Mouse (Mus musculus) embryonic facial prominence, embryonic 13.5 days (tissue): ENCODE results near the gene 2900026A02Rik. TPM values are rescaled to one million over a fixed set of nuclear protein-coding genes. Genes with fewer than 3 reads are reported as not detected.
A peak's percentile ranks its signal among the peaks of the same experiment; 100 is the strongest.

Source experiments
- ATAC-seq: fragments of 200-750 bp; cut with Nextera tagmentation; 2 replicates; pipeline ENCODE4 v1.8.0; 2017; ENCODE audit warnings: low read depth; ENCODE audit not compliant: insufficient number of reproducible peaks, insufficient read depth, low FRiP score, low TSS enrichment
- H3K27ac ChIP-seq: fragments of 300-500 bp; sonication (generic); 2 replicates; pipeline ENCODE4 v1.5.1; 2015; ENCODE audit warnings: moderate library complexity, mild to moderate bottlenecking, inconsistent platforms
- H3K27me3 ChIP-seq: fragments of 300-500 bp; sonication (generic); 2 replicates; pipeline ENCODE4 v1.6.1; 2015; ENCODE audit warnings: mild to moderate bottlenecking, inconsistent platforms
- H3K36me3 ChIP-seq: fragments of 300-500 bp; sonication (generic); 2 replicates; pipeline ENCODE4 v1.6.1; 2015; ENCODE audit warnings: mild to moderate bottlenecking, inconsistent platforms
- H3K4me1 ChIP-seq: fragments of 300-500 bp; sonication (generic); 2 replicates; pipeline ENCODE4 v1.6.1; 2015; ENCODE audit warnings: inconsistent platforms
- H3K4me2 ChIP-seq: fragments of 300-500 bp; sonication (generic); 2 replicates; pipeline ENCODE4 v1.6.1; 2015; ENCODE audit warnings: moderate library complexity, mild to moderate bottlenecking, inconsistent platforms
- H3K4me3 ChIP-seq: fragments of 300-500 bp; sonication (generic); 2 replicates; pipeline ENCODE4 v1.5.1; 2015; ENCODE audit warnings: mild to moderate bottlenecking, inconsistent platforms
- H3K9ac ChIP-seq: fragments of 300-500 bp; sonication (generic); 2 replicates; pipeline ENCODE4 v1.6.1; 2015; ENCODE audit warnings: mild to moderate bottlenecking, inconsistent platforms
- H3K9me3 ChIP-seq: fragments of 300-500 bp; sonication (generic); 2 replicates; pipeline ENCODE4 v1.6.1; 2016; ENCODE audit warnings: inconsistent platforms
- WGBS: fragments of 180-500 bp; shearing (Covaris S2); methylation state at CpG from one replicate; pipeline ENCODE4 v1.1.7; 2015; ENCODE audit warnings: mixed read lengths; 5-methylcytosine and 5-hydroxymethylcytosine counted together
- polyA plus RNA-seq: library from polyadenylated mRNA; unstranded; fragments of >200 nt; fragmentation: Nextera tagmentation; extraction: Ambion mirVana; gene quantifications from 2 replicates; pipeline ENCODE4 v1.2.1, GENCODE M21; 2015

The 2900026A02Rik gene
- polyA plus RNA-seq, 1 experiment from 2014 or later: 8.6 TPM

- Histone ChIP-seq H3K4me3 (no peak overlapping the region), H3K9me3 (no peaks in the 10 kb centered on the region), H3K9ac (no peak overlapping the region), H3K27me3 (peaks cover 4% of the 10 kb centered on the region), H3K4me2 (no peak overlapping the region), H3K4me1 (no peaks in the 10 kb centered on the region), H3K36me3 (no peaks in the 10 kb centered on the region), H3K27ac (no peak overlapping the region)
- WGBS: 63% methylated on average over 7 of the region's 7 CpGs
- ATAC-seq: no peak
Measured at GRCm38 (mm10) chr5:113050581-113051185, 170.4 kb downstream of the 2900026A02Rik start.

DNA sequence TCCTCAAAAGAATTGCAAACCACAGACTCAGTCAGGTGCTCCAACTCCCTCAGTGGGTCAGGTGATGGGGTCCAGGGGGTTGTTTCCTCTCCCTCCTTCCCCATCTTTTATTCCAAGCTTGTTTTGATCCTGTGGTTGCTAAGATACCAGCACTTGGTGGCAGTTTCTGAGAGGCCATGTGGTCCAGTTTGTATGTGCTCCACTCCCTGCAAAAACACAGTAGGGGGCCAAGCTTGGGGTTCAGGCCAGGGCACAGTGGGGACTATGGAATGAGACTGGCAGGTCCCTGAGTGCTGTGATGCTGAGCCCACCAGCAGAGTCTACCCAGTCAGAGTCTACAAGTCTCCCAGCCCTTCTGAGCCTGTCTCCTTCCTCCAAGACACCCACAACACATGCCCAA is 171.2 kb downstream of the 2900026A02Rik start:
- no peak overlapping the region for H3K4me2 ChIP-seq
- no peak overlapping the region for H3K27ac ChIP-seq
- no peak overlapping the region for H3K9ac ChIP-seq
- H3K4me3 ChIP-seq: no peak overlapping the region
- peaks cover 4% of the 10 kb centered on the region; the same call in 1 of the 2 replicates for H3K4me1 ChIP-seq
- no peaks in the 10 kb centered on the region for H3K9me3 ChIP-seq
- ATAC-seq: no peak
- H3K27me3 ChIP-seq: peaks cover 2% of the 10 kb centered on the region
- no peaks in the 10 kb centered on the region for H3K36me3 ChIP-seq

DNA sequence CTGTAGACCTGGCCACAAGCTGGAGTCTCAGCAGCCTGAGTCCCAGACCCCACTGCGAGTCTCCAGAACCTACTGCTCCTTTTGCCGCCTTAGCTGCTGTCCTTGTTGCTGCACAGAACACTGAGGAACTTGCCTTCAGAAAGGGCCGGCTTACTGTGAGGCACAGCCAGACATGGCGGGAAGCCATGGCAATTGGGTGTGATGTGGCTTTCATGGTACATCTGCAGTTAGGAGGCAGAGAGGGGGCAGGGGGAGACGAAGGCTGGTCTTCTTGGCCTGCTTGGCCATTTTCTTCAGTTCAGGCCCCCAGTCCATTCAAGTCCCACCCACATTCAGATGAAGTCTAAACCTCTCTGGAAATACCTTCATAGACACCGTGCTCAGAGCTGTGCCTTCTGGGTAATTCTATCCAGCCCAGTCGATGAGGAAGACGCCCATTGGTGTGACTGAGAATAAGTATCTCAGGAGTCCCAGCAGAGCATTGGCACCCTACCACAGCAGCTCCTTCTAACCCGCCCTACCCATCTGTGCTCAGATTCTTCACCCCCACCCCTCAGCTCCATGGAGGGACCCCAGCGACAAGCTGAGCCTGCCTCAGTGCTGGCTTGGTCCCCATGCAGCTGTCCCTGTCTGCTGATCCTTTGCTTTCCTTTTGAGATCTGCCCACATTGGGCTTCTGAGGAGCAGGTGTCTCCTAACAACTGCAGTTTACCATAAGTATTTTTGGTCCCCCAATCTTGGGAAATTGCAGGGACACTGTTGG is 175.3 kb downstream of the 2900026A02Rik start:
- H3K27ac ChIP-seq: no peak overlapping the region
- no peak for ATAC-seq
- no peak overlapping the region for H3K4me2 ChIP-seq
- H3K9ac ChIP-seq: no peak overlapping the region
- H3K4me3 ChIP-seq: no peak overlapping the region
- peaks cover 12% of the 10 kb centered on the region for H3K4me1 ChIP-seq
- WGBS: 72% methylated on average over 10 of the region's 10 CpGs
- no peaks in the 10 kb centered on the region for H3K9me3 ChIP-seq
- no peaks in the 10 kb centered on the region for H3K27me3 ChIP-seq
- no peaks in the 10 kb centered on the region for H3K36me3 ChIP-seq

GRCm38 (mm10) chr5:113043531-113043930 is 177.5 kb downstream of the 2900026A02Rik start:
- Histone ChIP-seq H3K9me3 (peaks cover 5% of the 10 kb centered on the region; the same call in 1 of the 2 replicates), H3K4me2 (no peak overlapping the region)
- 87% methylated on average over 8 of the region's 8 CpGs for WGBS

DNA sequence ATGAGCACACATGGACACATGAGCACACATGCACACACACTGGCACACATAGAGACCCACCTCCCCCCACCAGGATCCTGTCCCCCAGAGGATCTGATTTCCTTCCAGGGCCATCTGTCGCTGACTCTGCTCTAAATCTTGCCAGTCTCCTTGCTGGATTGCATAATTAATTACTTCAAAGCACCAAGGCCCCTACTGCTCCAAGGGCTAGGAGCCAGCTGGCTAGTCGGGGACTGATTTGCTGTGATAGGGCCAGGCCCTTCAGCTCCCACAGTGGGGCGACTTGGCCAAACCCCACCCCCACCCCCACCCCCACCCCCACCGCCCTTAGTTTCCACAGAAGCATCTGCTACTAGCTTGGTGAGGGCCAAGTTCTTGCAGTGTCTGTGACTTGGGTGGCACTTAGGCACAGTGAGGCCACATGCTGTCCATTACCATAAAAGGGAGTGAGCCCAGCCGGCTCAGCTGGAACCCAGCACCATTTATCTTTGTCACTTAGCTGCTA is 179.4 kb downstream of the 2900026A02Rik start:
- no peak overlapping the region for H3K4me2 ChIP-seq
- H3K4me1 ChIP-seq: peaks cover 14% of the 10 kb centered on the region
- no peak overlapping the region for H3K27ac ChIP-seq
- peaks cover 5% of the 10 kb centered on the region; the same call in 1 of the 2 replicates for H3K9me3 ChIP-seq
- no peak overlapping the region for H3K9ac ChIP-seq
- H3K4me3 ChIP-seq: no peak overlapping the region
- peak; percentile 48; the same call in 1 of the 2 replicates for ATAC-seq
- no peaks in the 10 kb centered on the region for H3K36me3 ChIP-seq
- H3K27me3 ChIP-seq: no peaks in the 10 kb centered on the region
- WGBS: 21% methylated on average over 5 of the region's 5 CpGs

More at GRCm38 (mm10) chr5:113043531-113043930, 177.5 kb downstream of the 2900026A02Rik start:
- no peak overlapping the region for H3K4me3 ChIP-seq
- H3K4me1 ChIP-seq: peaks cover 12% of the 10 kb centered on the region
- no peaks in the 10 kb centered on the region for H3K36me3 ChIP-seq
- H3K27ac ChIP-seq: no peak overlapping the region
- no peaks in the 10 kb centered on the region for H3K27me3 ChIP-seq
- ATAC-seq: no peak
- H3K9ac ChIP-seq: no peak overlapping the region

DNA sequence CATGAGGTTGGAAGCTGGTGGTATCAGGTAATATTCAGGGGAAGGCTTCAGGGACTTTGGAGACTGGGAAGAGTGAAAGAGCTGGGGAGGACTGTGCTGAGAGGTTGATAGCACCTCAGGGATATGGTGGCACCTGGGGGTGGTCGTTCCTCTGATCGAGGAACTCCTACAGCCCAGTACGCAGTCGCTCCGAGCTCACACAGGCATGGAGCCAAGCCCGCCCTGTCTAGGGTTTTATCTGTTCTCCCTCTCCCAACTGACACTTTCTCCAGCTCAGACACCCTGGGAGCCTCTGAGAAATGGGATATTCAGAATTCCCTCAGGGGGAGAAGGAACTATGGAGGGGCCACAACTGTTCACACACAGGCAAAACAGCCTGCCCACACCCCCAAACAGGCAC is 180.3 kb downstream of the 2900026A02Rik start:
- ATAC-seq: no peak
- no peak overlapping the region for H3K9ac ChIP-seq
- 76% methylated on average over 6 of the region's 6 CpGs for WGBS
- H3K27ac ChIP-seq: no peak overlapping the region
- H3K4me2 ChIP-seq: no peak overlapping the region
- no peaks in the 10 kb centered on the region for H3K36me3 ChIP-seq
- H3K9me3 ChIP-seq: peaks cover 5% of the 10 kb centered on the region; the same call in 1 of the 2 replicates
- no peak overlapping the region for H3K4me3 ChIP-seq
- no peaks in the 10 kb centered on the region for H3K27me3 ChIP-seq
- H3K4me1 ChIP-seq: peaks cover 22% of the 10 kb centered on the region

GRCm38 (mm10) chr5:113038601-113039000 is 182.4 kb downstream of the 2900026A02Rik start:
- WGBS: 85% methylated on average over 6 of the region's 6 CpGs
- no peak overlapping the region for H3K27ac ChIP-seq
- peaks cover 37% of the 10 kb centered on the region for H3K4me1 ChIP-seq
- no peaks in the 10 kb centered on the region for H3K27me3 ChIP-seq
- ATAC-seq: no peak
- peaks cover 5% of the 10 kb centered on the region; the same call in 1 of the 2 replicates for H3K9me3 ChIP-seq
- H3K4me3 ChIP-seq: no peak overlapping the region
- H3K4me2 ChIP-seq: no peak overlapping the region
- H3K9ac ChIP-seq: no peak overlapping the region
- H3K36me3 ChIP-seq: no peaks in the 10 kb centered on the region

Other genes with a start within 250 kb of the 2900026A02Rik start
- 17.9 and 21.1 TPM in 2 replicates for gene Grk3, start 205.4 kb downstream of the 2900026A02Rik start, polyA plus RNA-seq
- not detected in 2 replicates for gene Crybb2, start 151.1 kb downstream of the 2900026A02Rik start, polyA plus RNA-seq
- 1.3 and 2.5 TPM in 2 replicates for gene Crybb3, start 139.7 kb downstream of the 2900026A02Rik start, polyA plus RNA-seq
- 0.61 TPM in 1 of 2 replicates, not detected in the other for gene Tmem211, start 5.7 kb upstream of the 2900026A02Rik start, polyA plus RNA-seq
- 2.7 and 3.5 TPM in 2 replicates for gene Sgsm1, start 89.5 kb upstream of the 2900026A02Rik start, polyA plus RNA-seq
- gene Aym1, start 136.1 kb upstream of the 2900026A02Rik start, polyA plus RNA-seq: not detected in 2 replicates